Mouse (Mus musculus) NIH3T3 (cell line): Measurements from ENCODE around the gene Bpifc.
"Not testable (repeated sequence)": the region's sequence is repeated elsewhere in the genome, so short reads cannot be mapped to it uniquely, and the experiment has no call there.

Experiments used
- DNase-seq: peaks from one replicate; pipeline ENCODE4 v3.0.0-alpha.2; 2012; ENCODE audit warnings: low read depth

Gene Bpifc

DNA sequence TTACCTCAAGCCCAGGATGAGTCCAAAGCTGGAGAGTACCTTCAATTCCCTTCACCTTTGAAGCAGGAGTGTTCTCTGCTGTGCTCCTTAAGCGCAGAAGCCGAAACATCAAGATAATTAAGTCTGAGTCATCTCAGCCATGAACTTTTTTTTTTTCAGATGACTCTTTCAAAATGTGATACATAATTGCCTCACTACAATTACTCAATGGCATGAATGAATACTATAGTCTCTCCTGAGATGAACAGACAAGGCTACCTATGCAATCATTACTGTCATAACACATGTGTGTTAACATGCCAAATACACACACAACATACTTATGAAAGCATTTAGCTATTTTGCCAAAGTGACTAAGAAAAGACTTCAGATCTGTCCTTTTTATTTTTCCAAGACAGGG, at the start of gene Bpifc:
Bpifc (minus strand) TSS at position 115 of the 400 bp plus-strand sequence.
- no peak for DNase-seq

- no peak for DNase-seq
Observed at GRCm38 (mm10) chr10:86060267-86060666, 48.6 kb upstream of the Bpifc start.

GRCm38 (mm10) chr10:86057712-86058111, 46.0 kb upstream of the Bpifc start:
- DNase-seq = no peak

DNA sequence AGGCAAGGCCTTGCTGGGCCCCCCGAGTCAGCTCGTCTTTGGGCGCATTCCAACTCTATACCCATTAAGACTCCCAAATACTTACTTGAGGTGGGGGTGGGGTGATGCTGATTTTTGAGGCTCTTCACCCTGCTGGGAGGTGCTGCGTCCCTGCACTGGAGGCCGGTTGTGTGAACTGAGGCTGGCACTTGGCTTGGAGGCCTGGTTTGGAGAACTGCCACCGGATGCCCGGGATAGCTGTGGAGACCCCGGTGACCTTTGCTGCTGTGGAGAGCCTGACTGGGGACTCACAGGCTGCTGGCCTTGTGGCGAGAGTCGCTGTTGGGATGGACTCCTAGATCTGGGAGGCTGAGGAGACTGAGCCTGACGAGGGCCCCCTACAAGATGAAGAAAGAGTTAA, 45.6 kb upstream of the Bpifc start:
- no peak for DNase-seq

DNA sequence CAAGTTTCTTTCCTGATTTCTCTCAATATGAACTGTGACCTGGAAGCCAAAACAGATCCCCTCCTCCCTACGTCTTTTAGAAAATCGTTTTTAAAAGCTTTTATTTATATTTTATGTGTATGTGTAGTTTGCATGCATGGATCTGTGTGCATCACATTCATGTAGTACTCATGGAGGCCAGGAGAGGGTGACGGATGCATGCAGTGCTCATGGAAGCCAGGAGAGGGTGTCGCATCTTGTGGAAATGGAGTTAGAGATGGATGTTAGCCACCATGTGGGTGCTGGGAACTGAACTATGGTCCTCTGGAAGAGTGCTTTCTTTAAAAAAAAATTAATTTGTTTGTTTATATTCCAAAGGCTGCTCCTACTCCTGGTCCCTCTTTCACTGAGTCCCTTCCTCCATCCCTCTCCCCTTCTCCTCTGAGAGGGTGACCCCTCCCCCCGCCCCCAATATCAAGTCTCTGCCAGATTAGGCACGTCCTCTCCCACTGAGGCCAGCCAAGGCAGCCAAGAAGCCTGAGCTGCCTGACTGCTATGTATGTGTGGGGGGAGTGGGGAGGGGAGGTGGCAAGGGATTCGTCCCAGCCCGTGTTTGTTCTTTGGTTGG, 44.7 kb upstream of the Bpifc start:
- no peak for DNase-seq

DNA sequence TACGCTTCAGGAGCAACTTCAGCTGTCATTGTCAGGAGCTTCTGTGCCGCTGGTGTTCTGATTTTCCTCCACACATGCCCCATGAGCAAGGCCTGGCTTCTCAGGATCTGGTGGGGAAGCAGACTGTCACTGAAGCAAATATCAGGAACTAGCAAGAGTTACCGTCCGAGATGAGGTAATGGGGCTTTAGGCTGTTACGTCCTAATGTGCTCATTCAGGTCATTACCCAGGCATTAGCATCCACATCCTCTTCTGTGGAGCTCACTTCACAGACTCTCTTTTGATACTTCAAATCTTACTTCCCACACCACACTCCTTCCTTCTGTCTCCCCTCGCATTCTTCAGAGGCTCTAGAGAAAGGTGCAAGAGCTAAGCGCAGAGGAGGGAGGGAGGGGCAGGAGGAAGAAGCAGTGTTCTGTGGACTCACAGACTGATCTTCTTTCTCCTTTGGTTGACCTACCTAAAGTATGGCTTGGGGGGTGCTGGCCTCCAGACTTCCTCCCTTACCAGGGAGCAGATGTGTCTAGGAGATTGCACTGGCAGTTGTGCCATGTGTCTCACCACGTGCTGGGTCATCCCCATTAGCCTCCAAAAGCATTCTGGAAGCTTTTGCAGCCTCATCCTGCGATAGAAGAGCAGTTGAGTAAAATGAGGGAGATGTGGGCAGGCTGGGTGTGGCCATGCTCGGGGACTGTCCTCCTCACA, 41.3 kb upstream of the Bpifc start:
- no peak for DNase-seq

DNA sequence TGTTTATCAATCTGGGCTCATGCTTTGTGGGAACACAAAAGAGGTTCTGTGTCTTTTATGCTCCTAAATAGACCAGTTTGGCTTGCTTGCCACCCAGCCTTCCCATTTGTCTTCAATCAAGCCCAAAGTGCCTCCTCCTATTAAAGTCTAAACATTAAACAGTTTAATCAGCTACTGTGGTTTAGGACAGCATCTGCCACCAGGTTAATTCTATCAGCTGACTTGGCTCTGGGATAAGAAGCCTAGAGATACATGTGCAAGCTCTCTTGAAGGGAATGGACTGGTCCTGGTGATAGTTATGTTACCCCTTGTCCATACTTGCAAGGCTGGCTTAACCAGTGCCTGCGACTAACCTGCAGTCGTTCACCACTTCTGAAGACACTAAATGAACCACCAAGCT, 38.8 kb upstream of the Bpifc start:
- DNase-seq = no peak

DNA sequence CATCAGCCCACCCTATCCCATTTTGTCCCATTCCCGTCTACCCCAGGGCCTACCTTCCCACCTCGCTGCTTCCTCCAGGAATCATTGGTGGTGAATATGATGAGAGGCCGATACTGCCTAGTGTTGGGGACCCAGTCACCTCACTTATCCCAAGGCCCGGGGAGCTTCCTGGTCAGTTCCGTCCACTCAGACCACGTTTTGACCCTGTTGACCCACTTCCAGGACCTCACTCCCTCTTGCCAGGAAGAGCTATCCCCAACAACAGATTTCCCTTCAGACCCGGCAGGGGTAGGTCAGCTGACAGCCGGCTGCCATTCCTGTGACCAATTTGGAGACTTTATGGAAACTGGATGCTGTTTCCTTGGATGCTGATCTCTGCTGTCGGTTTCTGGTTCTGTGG, 36.1 kb upstream of the Bpifc start:
- no peak for DNase-seq

DNA sequence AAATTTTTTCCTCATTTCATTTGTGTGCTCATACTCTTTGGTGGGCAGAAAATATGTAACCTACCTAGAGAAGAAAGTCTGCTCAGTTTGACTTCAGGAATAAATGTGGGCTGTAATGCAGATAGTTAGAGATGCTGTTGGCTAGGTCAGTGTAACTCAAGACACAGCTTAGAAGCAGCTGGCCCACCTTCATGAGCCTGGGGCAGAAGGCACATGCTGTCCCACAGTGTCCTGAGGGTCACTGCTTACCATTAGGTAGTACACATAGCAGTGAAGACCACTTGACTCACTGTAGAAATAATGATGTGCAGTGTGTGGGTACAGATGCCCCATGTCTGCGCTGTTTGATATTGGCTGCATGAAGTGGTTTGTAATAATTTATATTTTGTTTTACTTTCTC, 34.7 kb upstream of the Bpifc start:
- no peak for DNase-seq

GRCm38 (mm10) chr10:86044066-86044465, 32.4 kb upstream of the Bpifc start:
- DNase-seq = no peak

DNA sequence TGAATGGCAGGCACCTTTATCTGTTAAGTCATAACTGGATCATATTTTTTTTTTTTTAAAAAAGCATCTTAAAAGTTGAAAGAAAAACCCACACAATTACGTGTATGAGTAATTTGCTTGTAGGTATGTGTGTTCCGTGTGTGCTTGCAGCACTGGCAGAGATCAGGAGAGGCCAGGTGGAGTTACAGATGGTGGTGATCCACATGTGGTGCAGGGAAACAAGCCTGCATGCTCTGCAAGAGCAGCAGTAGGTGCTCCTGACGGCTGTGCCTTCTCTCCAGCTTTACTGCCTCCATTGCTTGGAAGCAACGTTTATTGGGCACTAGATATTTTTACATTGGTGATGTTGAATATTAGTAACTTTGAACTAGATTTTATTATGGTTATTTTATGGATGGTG, 32.0 kb upstream of the Bpifc start:
- no peak for DNase-seq

- no peak for DNase-seq
Observed at GRCm38 (mm10) chr10:86034007-86034728, 22.5 kb upstream of the Bpifc start.

GRCm38 (mm10) chr10:86032517-86032916, 20.8 kb upstream of the Bpifc start:
- no peak for DNase-seq

GRCm38 (mm10) chr10:86030743-86031142, 19.0 kb upstream of the Bpifc start:
- DNase-seq = no peak

DNA sequence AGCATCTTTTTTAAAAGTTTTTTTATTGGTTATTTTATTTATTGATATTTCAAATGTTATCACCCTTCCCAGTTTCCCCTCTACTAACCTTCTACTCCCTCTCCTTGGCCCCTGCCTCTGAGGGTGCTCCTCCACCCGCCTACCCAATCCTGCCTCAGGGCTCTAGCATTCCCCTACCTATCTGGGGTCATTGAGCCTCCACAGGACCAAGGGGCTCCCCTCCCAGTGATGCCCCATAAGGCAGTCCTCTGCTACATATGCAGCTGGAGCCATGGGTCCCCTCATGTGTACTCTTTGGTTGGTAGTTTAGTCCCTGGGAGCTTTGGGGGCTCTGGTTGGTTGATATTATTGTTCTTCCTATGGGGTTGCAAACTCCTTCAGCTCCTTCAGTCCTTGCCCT, 15.1 kb upstream of the Bpifc start:
- not testable (repeated sequence) for DNase-seq

- no peak for DNase-seq
Observed at GRCm38 (mm10) chr10:86026354-86026753, 14.7 kb upstream of the Bpifc start.

DNA sequence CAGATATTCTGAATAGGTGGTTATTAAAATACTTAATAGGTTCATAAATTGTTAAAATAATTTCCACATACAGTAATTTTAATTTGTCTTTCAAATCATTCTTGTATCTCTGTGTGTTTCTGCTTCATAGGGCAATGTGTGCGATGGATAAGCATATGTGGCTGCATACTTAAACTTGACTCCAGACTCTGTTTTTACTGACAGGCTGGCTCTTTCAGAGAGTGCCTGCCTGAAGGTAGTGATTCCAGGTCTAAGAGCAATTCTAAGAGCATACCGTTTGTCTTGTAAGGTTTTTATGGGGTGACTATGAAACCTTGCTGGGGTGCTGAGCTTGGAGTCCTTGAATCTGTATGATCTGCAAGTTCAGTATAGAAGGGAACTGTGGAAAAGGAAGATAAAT, 14.2 kb upstream of the Bpifc start:
- no peak for DNase-seq

DNA sequence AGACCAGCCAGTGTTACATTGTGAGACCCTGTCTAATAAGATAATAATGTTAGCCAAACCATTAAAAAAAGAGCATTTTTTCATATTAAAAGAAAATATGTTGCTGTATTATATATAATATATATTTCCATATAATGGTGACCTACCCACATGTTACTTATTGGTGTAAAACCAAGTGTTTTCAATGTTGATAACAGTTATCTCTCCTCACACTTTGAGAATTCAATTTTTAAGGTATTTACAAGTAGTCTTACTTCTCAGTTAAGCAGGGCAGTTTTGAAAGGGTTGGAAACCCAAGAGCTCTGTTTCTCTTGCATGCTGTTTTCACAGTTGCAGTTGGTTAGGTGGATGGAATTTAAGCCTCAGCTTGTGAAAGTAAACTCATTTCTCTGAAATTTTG, 11.5 kb upstream of the Bpifc start:
- DNase-seq = peak; percentile 15

DNA sequence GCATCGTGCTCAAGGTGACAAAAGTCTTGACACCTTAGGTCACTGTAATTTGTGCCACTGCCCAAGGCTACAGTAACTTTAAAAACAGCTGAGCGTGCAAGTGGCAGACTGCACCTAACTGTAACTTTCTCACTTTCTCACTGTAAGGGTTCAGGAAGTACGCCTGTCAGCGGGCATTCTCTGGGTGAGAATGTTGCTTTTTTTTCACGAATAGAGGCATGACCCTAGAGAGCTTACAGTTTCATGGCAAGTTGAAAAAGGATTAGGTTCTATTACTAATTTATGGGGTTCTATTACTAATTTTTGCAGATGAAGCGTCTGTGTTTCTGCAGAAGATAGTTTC, 10.8 kb upstream of the Bpifc start:
- DNase-seq = no peak

DNA sequence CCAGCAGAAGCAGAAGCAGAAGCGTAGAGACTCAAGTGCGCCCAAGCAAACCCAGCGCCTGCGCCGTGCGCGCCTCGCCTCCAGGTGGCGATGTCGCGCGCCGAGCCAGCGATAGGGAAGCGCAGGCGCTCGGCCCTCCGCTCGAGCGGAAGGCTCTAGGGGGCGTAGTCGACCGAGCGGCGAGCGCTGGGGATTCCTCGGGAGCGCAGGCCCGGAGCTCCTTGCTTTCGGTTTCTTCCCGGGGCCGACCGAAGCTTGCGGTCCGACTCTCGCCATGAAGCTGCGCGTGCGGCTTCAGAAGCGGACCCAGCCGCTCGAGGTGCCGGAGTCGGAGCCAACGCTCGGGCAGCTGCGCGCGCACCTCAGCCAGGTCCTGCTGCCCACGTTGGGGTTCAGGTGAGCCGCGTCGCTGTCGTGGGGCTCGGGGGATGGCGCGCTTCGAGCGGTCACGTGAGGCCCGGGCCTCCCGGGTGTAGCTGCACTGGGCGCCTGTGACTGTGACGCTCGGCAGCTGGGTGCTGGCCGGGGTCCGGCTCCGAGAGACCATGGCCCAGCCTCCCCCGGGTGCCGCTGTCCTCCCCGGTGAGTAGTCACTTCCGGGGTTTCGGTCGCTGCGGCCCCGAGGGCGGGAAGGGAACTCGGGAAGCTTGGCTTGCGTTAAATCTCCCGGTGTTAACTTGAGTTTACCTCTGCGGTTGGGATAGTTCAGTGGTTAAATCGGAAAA, 10.2 kb upstream of the Bpifc start, which contains the start of gene Fbxo7:
Fbxo7 (plus strand) TSS at position 224 of the 725 bp plus-strand sequence.
- peak; percentile 98 for DNase-seq

DNA sequence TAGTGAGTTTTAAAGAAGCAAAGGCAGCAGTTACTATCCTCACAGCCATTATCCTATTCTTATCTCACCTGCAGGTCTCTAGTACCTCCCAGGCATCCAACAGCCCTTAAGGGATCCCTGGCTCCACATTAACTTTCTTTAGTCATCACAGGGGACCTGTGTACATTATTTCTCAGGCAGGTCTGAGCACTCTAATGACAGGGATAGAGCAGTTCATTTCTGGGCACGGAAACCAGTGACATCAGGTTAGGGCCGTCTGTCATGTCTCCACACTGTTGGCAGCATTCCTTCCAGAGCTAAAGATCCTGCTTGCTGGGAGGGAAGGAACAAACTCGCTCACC, 9.7 kb upstream of the Bpifc start:
- no peak for DNase-seq

- DNase-seq = no peak
Observed at GRCm38 (mm10) chr10:86018813-86019212, 7.1 kb upstream of the Bpifc start.

GRCm38 (mm10) chr10:86017781-86018180, 6.1 kb upstream of the Bpifc start:
- DNase-seq = no peak
